Mouse (Mus musculus) heart, adult 11 months (tissue): ENCODE data around the gene Edc3.

ENCODE experiments used
- DNase-seq: peaks from one replicate; pipeline ENCODE4 v3.0.0; 2022

Edc3 gene

GRCm38 (mm10) chr9:57708720-57709274, 457 bp downstream of the Edc3 start:
- DNase-seq, result peak; percentile 95

- DNase-seq, result peak; percentile 66
These were observed 1.9 kb downstream of the Edc3 start for GRCm38 (mm10) chr9:57710214-57710613.

- peak; percentile 25 for DNase-seq
These were observed 3.9 kb downstream of the Edc3 start for GRCm38 (mm10) chr9:57712194-57712593.

- peak; percentile 64 for DNase-seq
These were observed 10.1 kb downstream of the Edc3 start for GRCm38 (mm10) chr9:57718408-57718807.

- DNase-seq, result peak; percentile 70
These were observed 12.4 kb downstream of the Edc3 start for GRCm38 (mm10) chr9:57720736-57721135.

GRCm38 (mm10) chr9:57722371-57722770, 14.0 kb downstream of the Edc3 start:
- peak; percentile 76 for DNase-seq

GRCm38 (mm10) chr9:57723315-57723715, 15.0 kb downstream of the Edc3 start:
- peak; percentile 99 for DNase-seq

GRCm38 (mm10) chr9:57723796-57724195, 15.5 kb downstream of the Edc3 start:
- peak; percentile 89 for DNase-seq

GRCm38 (mm10) chr9:57724701-57725100, 16.4 kb downstream of the Edc3 start:
- no peak for DNase-seq

GRCm38 (mm10) chr9:57728312-57728711, 20.0 kb downstream of the Edc3 start:
- peak; percentile 60 for DNase-seq

GRCm38 (mm10) chr9:57733606-57734005, 25.3 kb downstream of the Edc3 start:
- peak; percentile 76 for DNase-seq

- peak; percentile 78 for DNase-seq
These were observed 31.5 kb downstream of the Edc3 start for GRCm38 (mm10) chr9:57739863-57740262.

- DNase-seq, result peak; percentile 90
These were observed 36.2 kb downstream of the Edc3 start for GRCm38 (mm10) chr9:57744462-57745091.

- DNase-seq, result no peak
These were observed 38.7 kb downstream of the Edc3 start for GRCm38 (mm10) chr9:57747067-57747466.

GRCm38 (mm10) chr9:57748137-57748536, 39.8 kb downstream of the Edc3 start:
- peak; percentile 95 for DNase-seq

- DNase-seq, result no peak
These were observed 40.5 kb downstream of the Edc3 start for GRCm38 (mm10) chr9:57748831-57749230.

- DNase-seq, result no peak
These were observed 42.6 kb downstream of the Edc3 start for GRCm38 (mm10) chr9:57750901-57751300.

GRCm38 (mm10) chr9:57757578-57757977, 49.2 kb downstream of the Edc3 start:
- DNase-seq, result no peak

- peak; percentile 95 for DNase-seq
These were observed 50.2 kb downstream of the Edc3 start for GRCm38 (mm10) chr9:57758528-57758927.

- peak; percentile 97 for DNase-seq
These were observed 50.9 kb downstream of the Edc3 start for GRCm38 (mm10) chr9:57759289-57759688.

GRCm38 (mm10) chr9:57760416-57761146, 52.2 kb downstream of the Edc3 start:
- DNase-seq, result peak; percentile 93

- DNase-seq, result no peak
These were observed 53.5 kb downstream of the Edc3 start for GRCm38 (mm10) chr9:57761563-57762551.

- peak; percentile 95 for DNase-seq
These were observed 54.2 kb downstream of the Edc3 start for GRCm38 (mm10) chr9:57762563-57762991.
